Mouse (Mus musculus) embryonic facial prominence, embryonic 11.5 days (tissue): ENCODE data around the gene Gtpbp2. TPM values are rescaled to one million over a fixed set of nuclear protein-coding genes. Genes with fewer than 3 reads are reported as not detected.

Experiments used
- ATAC-seq: fragments of 200-750 bp; cut with Nextera tagmentation; replicated peaks from 2 replicates; pipeline ENCODE4 v1.8.0; 2017; ENCODE audit warnings: low read depth; ENCODE audit not compliant: insufficient number of reproducible peaks, low FRiP score, low TSS enrichment
- DNase-seq: peaks from one replicate; pipeline ENCODE4 v3.0.0-alpha.2; 2015; ENCODE audit warnings: low spot score
- H3K27ac ChIP-seq: fragments of 300-500 bp; sonication (generic); replicated peaks from 2 replicates; pipeline ENCODE4 v1.5.1; 2014; ENCODE audit warnings: mild to moderate bottlenecking, low read depth, low read length, control low read depth
- H3K27me3 ChIP-seq: fragments of 300-500 bp; sonication (generic); 2 replicates; pipeline ENCODE4 v1.6.1; 2014; ENCODE audit warnings: mild to moderate bottlenecking, low read length, moderate library complexity, mixed read lengths; ENCODE audit not compliant: control insufficient read depth, insufficient read depth
- H3K36me3 ChIP-seq: fragments of 300-500 bp; sonication (generic); replicated peaks from 2 replicates; pipeline ENCODE4 v1.6.1; 2014; ENCODE audit warnings: low read depth, mild to moderate bottlenecking, low read length, moderate library complexity, mixed read lengths; ENCODE audit not compliant: control insufficient read depth, insufficient read depth
- H3K4me1 ChIP-seq: fragments of 300-500 bp; sonication (generic); 2 replicates; pipeline ENCODE4 v1.6.1; 2014; ENCODE audit warnings: low read length, mixed read lengths; ENCODE audit not compliant: control insufficient read depth, insufficient read depth
- H3K4me2 ChIP-seq: fragments of 300-500 bp; sonication (generic); 2 replicates; pipeline ENCODE4 v1.6.1; 2014; ENCODE audit warnings: low read depth, mild to moderate bottlenecking, control low read depth, low read length, moderate library complexity
- H3K4me3 ChIP-seq: fragments of 300-500 bp; sonication (generic); 2 replicates; pipeline ENCODE4 v1.5.1; 2014; ENCODE audit warnings: low read depth, low read length, control low read depth
- H3K9ac ChIP-seq: fragments of 300-500 bp; sonication (generic); replicated peaks from 2 replicates; pipeline ENCODE4 v1.6.1; 2014; ENCODE audit warnings: mild to moderate bottlenecking, control low read depth, low read length
- H3K9me3 ChIP-seq: fragments of 300-500 bp; sonication (generic); replicated peaks from 2 replicates; pipeline ENCODE4 v1.6.1; 2016; ENCODE audit warnings: mild to moderate bottlenecking, low read length, inconsistent platforms, mixed read lengths; ENCODE audit not compliant: control insufficient read depth
- WGBS: fragments of 180-500 bp; shearing (Covaris S2); extraction: QIAGEN DNeasy Blood & Tissue Kit; methylation state at CpG from one replicate; pipeline ENCODE4 v1.1.7; 2014; 5-methylcytosine and 5-hydroxymethylcytosine counted together
- polyA plus RNA-seq: library from polyadenylated mRNA; unstranded; fragments of >200 nt; fragmentation: Nextera tagmentation; extraction: Ambion mirVana; gene quantifications from 2 replicates; pipeline ENCODE4 v1.2.1, GENCODE M21; 2014

The Gtpbp2 gene
- polyA plus RNA-seq, 1 experiment from 2014 or later = 18.1 TPM

- Histone ChIP-seq H3K27ac (no peak overlapping the region), H3K4me1 (no peaks in the 10 kb centered on the region), H3K36me3 (peaks cover 8% of the 10 kb centered on the region), H3K9me3 (no peaks in the 10 kb centered on the region), H3K27me3 (no peaks in the 10 kb centered on the region), H3K4me2 (no peak overlapping the region), H3K4me3 (no peak overlapping the region), H3K9ac (no peak overlapping the region)
- WGBS = 94% methylated on average over 4 of the region's 4 CpGs
- ATAC-seq = no peak
- DNase-seq = no peak
These were observed 37.5 kb upstream of the Gtpbp2 start for GRCm38 (mm10) chr17:46123285-46123684.

- no peak overlapping the region for H3K4me2 ChIP-seq
- ATAC-seq = no peak
- no peaks in the 10 kb centered on the region for H3K27me3 ChIP-seq
- H3K27ac ChIP-seq = no peak overlapping the region
- H3K9me3 ChIP-seq = no peaks in the 10 kb centered on the region
- H3K36me3 ChIP-seq = peaks cover 13% of the 10 kb centered on the region
- no peak for DNase-seq
- WGBS = 90% methylated on average over 12 of the region's 12 CpGs
- H3K4me1 ChIP-seq = no peaks in the 10 kb centered on the region
- no peak overlapping the region for H3K9ac ChIP-seq
- no peak overlapping the region for H3K4me3 ChIP-seq
These were observed 36.7 kb upstream of the Gtpbp2 start for GRCm38 (mm10) chr17:46123953-46124700.

DNA sequence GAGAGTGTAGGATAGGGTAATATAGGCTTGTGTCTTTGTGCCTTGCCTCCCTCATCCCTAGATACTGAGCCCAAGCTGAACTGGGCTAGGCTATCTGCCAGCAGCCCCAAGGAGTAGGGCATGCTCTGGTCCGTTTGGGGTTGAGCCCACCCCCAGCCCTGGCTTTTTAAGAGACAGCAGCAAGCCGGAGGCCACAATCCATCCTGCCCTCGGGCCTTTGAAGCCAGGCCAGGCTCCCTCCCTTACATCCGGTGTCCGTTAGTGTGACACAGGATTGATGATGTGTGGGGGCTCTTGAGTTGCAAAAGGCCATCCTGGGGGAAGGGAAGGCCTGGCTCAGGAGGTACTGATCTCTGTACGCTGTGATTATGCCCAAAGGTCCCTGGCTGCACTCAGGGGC is 34.2 kb upstream of the Gtpbp2 start:
- Histone ChIP-seq H3K36me3 (peaks cover 13% of the 10 kb centered on the region), H3K4me3 (no peak overlapping the region)

DNA sequence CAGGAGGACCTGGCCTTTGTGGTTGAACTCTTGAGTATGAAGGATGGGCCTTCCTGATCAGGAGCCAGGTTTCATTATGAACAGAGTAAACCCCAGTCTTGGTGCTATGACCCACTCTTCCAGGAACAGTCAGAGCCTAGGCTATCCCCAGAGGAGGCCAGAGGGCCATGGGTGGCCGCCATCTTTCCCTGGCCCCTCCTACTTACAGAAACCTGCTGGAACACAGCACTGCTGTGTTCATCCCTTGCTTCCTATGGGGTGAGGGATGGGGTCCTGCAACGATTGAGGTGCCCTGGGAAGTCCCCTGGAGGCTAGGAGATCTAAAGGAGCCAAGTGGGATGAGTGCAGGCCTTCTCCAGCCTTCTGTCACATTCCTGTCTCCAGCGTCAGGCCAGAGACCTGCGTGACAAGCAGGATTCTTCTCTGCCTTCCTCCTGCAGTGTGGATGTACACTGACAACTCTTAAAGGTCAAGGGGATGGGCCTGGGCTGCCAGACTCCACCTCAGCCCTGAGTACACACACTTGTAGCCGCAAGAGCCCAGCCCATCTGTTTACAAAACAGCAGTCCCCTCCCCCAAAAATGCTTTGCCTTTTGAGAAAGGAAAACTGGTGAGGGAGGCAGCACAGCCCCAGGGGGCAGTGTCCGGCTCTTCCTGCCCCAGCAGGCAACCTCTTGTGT is 32.9 kb upstream of the Gtpbp2 start:
- ATAC-seq = no peak

More for the DNA sequence above, 34.2 kb upstream of the Gtpbp2 start:
- ATAC-seq = no peak
- 83% methylated on average over 6 of the region's 6 CpGs for WGBS
- Histone ChIP-seq H3K27me3 (no peaks in the 10 kb centered on the region), H3K4me1 (no peaks in the 10 kb centered on the region), H3K27ac (no peak overlapping the region), H3K9me3 (no peaks in the 10 kb centered on the region), H3K4me2 (no peak overlapping the region), H3K9ac (no peak overlapping the region)
- DNase-seq = no peak

DNA sequence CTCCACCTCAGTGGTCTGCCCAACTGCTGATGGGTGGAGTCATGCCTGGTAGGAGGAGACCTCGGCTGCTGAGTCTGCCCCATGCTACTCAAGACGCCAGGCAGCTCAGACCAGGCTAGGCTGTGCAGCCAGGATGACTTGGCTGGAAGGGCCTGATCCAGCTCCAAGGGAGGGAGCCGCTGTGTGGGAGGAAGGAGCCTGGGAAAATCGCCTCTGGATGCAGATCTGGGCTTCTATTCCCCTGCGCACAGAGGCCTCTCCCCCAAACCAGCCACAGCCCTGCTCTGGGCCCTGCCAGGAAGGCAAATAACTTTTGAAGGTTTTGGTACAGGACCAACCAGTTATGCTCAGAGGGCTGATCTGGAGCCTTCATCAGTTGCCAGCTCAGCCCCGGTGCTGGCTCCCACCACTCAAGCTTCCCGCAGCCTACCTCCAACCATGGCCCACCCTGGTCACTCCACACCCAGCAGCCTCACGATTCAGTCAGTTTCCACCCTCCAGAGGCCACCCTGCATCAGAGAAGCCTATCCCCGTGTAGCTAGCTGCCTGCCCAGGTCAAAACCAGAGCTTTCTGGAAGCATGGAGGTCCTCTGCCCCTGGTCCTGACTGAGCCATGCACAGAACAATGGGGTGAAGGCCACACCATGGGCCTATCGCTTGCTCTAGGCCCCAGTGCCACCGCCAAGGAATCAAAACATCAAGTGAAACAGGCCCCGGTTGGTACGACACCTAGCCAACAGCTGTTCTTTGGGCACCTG is 30.9 kb upstream of the Gtpbp2 start:
- no peak overlapping the region for H3K27ac ChIP-seq

More for the DNA sequence above, 32.9 kb upstream of the Gtpbp2 start:
- H3K4me1 ChIP-seq = no peaks in the 10 kb centered on the region
- no peak overlapping the region for H3K4me2 ChIP-seq
- no peak overlapping the region for H3K9ac ChIP-seq
- H3K4me3 ChIP-seq = no peak overlapping the region
- DNase-seq = no peak
- H3K27ac ChIP-seq = no peak overlapping the region
- H3K27me3 ChIP-seq = no peaks in the 10 kb centered on the region
- H3K36me3 ChIP-seq = peaks cover 13% of the 10 kb centered on the region
- H3K9me3 ChIP-seq = no peaks in the 10 kb centered on the region
- 71% methylated on average over 6 of the region's 6 CpGs for WGBS

DNA sequence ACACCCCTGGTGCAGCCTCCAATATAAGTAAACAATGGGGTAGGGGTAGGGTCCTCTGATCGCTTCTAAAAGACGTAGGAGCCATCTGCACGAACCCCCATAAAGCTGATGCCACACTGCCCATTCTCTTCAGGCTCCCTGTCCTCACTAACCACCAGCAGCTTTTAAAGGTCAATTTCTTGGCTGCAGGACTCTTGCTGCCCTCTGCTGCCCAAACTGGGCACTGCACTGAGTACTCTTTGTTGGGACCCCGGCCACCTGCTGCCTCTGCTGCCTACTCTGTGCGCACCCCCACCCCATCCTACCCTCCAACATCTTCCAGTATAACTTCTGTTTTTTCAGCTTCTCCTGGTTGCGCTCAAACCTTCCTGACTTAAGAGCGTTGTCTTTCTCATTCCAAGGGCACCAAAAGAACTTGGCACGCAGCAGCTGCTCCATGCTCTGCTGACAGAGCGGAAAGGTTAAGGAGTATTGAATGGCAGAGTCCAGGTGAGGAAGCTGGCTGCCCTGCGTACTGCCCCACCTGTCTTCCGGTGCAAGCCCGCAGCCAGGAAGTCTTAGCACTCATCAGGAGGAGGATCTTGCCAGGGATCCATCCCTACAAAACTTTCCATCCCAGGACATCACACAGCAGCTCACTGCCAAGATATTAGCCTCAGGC is 28.6 kb upstream of the Gtpbp2 start:
- whole genome bisulfite sequencing = 14% methylated on average over 12 of the region's 12 CpGs
- H3K27ac ChIP-seq = no peak overlapping the region
- no peaks in the 10 kb centered on the region for H3K27me3 ChIP-seq
- H3K4me3 ChIP-seq = no peak overlapping the region
- no peak overlapping the region for H3K9ac ChIP-seq
- peaks cover 5% of the 10 kb centered on the region for H3K36me3 ChIP-seq
- ATAC-seq = no peak
- no peaks in the 10 kb centered on the region for H3K9me3 ChIP-seq
- H3K4me1 ChIP-seq = no peaks in the 10 kb centered on the region
- peak; percentile 89 for DNase-seq
- H3K4me2 ChIP-seq = no peak overlapping the region

More for the DNA sequence above, 30.9 kb upstream of the Gtpbp2 start:
- Histone ChIP-seq H3K27me3 (no peaks in the 10 kb centered on the region), H3K36me3 (peaks cover 5% of the 10 kb centered on the region), H3K4me1 (no peaks in the 10 kb centered on the region), H3K4me2 (no peak overlapping the region), H3K9me3 (no peaks in the 10 kb centered on the region), H3K9ac (no peak overlapping the region), H3K4me3 (no peak overlapping the region)
- DNase-seq = no peak
- 82% methylated on average over 13 of the region's 13 CpGs for WGBS
- ATAC-seq = no peak

DNA sequence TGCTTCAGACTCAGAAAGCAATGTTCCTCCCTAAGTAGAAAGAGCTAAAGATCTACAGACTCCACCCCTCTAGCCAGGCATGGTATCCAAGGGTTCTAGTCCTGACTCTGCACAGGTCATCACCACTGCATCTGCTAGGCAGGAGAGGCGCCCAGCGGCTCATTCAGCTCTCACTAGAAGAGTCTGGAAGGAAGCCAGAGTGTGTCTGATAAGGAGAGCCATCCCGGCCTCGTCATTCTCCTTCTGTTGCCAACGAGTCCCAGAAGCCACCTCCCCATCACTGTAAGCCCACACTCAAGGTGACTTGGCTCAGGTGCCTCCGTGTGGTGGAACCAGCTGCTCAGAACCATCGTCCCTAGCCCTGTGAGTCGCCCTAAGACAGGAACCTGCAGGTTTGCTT is 28.0 kb upstream of the Gtpbp2 start:
- peaks cover 5% of the 10 kb centered on the region for H3K36me3 ChIP-seq
- H3K27me3 ChIP-seq = no peaks in the 10 kb centered on the region
- no peaks in the 10 kb centered on the region for H3K9me3 ChIP-seq
- DNase-seq (no peak), ATAC-seq (no peak)
- 81% methylated on average over 8 of the region's 8 CpGs for WGBS
- no peak overlapping the region for H3K4me3 ChIP-seq
- H3K9ac ChIP-seq = no peak overlapping the region
- H3K27ac ChIP-seq = no peak overlapping the region
- H3K4me1 ChIP-seq = no peaks in the 10 kb centered on the region
- no peak overlapping the region for H3K4me2 ChIP-seq
